Mouse (Mus musculus): ENCODE results near the gene Ms4a18.

GRCm38 (mm10) chr19:10976318-10976717 lies 41.5 kb downstream of the Ms4a18 start:
- TF ChIP-seq POLR2A (IDR thresholded peaks at IDR 0.05; ENCODE audit: control insufficient read depth, extremely low read depth, insufficient read depth, low read length, poor library complexity) (no peak), CTCF (IDR thresholded peaks at IDR 0.05; ENCODE audit: borderline replicate concordance, control insufficient read depth, extremely low read depth, insufficient read depth, low read length, poor library complexity) (no peak)
